Mouse (Mus musculus) liver, embryonic 14.5 days (tissue): ENCODE results near the gene Mbtps1.

Experiments
- CTCF ChIP-seq: IDR thresholded peaks from 2 replicates; pipeline ENCODE4 v1.5.1; 2016; ENCODE audit warnings: antibody characterized with exemption, low read depth, control low read depth
- EP300 ChIP-seq: IDR thresholded peaks from 2 replicates; pipeline ENCODE4 v1.6.1; 2016; ENCODE audit warnings: antibody characterized with exemption, low read depth

- TF ChIP-seq CTCF (peak; percentile 78), EP300 (no peak)
These were observed 61.7 kb downstream of the Mbtps1 start for GRCm38 (mm10) chr8:119496848-119497247.
